Mouse (Mus musculus) liver, embryonic 14.5 days (tissue): Measurements from ENCODE around the gene Heatr4. TPM values are rescaled to one million over a fixed set of nuclear protein-coding genes. Genes with fewer than 3 reads are reported as not detected.

ENCODE experiments used
- ATAC-seq: fragments of 200-750 bp; cut with Nextera tagmentation; 2 replicates; pipeline ENCODE4 v1.8.0; 2017; ENCODE audit warnings: moderate number of reproducible peaks, mild to moderate bottlenecking, moderate library complexity; ENCODE audit not compliant: insufficient read depth
- DNase-seq, 3 experiments: peaks; one replicate each; pipeline ENCODE4 v3.0.0-alpha.2; 2012 to 2013; ENCODE audit warnings: low read depth in 3 of 3, low spot score in 3 of 3
- H3K27ac ChIP-seq: fragments of 300-500 bp; sonication (generic); 2 replicates; pipeline ENCODE4 v1.5.1; 2014; ENCODE audit warnings: moderate library complexity, mild to moderate bottlenecking, control low read depth, inconsistent platforms
- H3K27me3 ChIP-seq: fragments of 300-500 bp; sonication (generic); 2 replicates; pipeline ENCODE4 v1.6.1; 2014; ENCODE audit warnings: mild to moderate bottlenecking, low read length, moderate library complexity; ENCODE audit not compliant: control insufficient read depth, insufficient read depth
- H3K36me3 ChIP-seq: fragments of 300-500 bp; sonication (generic); replicated peaks from 2 replicates; pipeline ENCODE4 v1.6.1; 2014; ENCODE audit warnings: low read depth; ENCODE audit not compliant: control insufficient read depth, insufficient read depth
- H3K4me1 ChIP-seq, 2 experiments: fragments of 200-500 bp in 1 of 2; fragments of 300-500 bp in 1 of 2; sonication (generic) in 1 of 2; replicated peaks; 2 replicates each; pipeline ENCODE4 v1.6.1; 2012 to 2014; ENCODE audit warnings: antibody characterized with exemption in 1 of 2, inconsistent platforms in 1 of 2, low read length in 1 of 2; ENCODE audit not compliant: control insufficient read depth in 2 of 2, insufficient read depth in 2 of 2
- H3K4me2 ChIP-seq: fragments of 300-500 bp; sonication (generic); 2 replicates; pipeline ENCODE4 v1.6.1; 2014; ENCODE audit warnings: low read depth, mild to moderate bottlenecking, control low read depth, moderate library complexity
- H3K4me3 ChIP-seq, 2 experiments: fragments of 200-500 bp in 1 of 2; fragments of 300-500 bp in 1 of 2; sonication (generic) in 1 of 2; 2 replicates each; pipeline ENCODE4 v1.5.1; 2012 to 2014; ENCODE audit warnings: low read depth in 2 of 2, low read length in 2 of 2, mild to moderate bottlenecking in 2 of 2, control low read depth in 1 of 2, inconsistent platforms in 1 of 2, moderate library complexity in 1 of 2; ENCODE audit not compliant: insufficient read depth in 1 of 2
- H3K9ac ChIP-seq: fragments of 300-500 bp; sonication (generic); replicated peaks from 2 replicates; pipeline ENCODE4 v1.6.1; 2014; ENCODE audit warnings: mild to moderate bottlenecking, control low read depth, moderate library complexity
- H3K9me3 ChIP-seq: fragments of 300-500 bp; sonication (generic); 2 replicates; pipeline ENCODE4 v1.6.1; 2016; ENCODE audit warnings: low read length, mixed read lengths; ENCODE audit not compliant: control insufficient read depth
- CTCF ChIP-seq: IDR thresholded peaks from 2 replicates; pipeline ENCODE4 v1.5.1; 2016; ENCODE audit warnings: antibody characterized with exemption, low read depth, control low read depth
- EP300 ChIP-seq: IDR thresholded peaks from 2 replicates; pipeline ENCODE4 v1.6.1; 2016; ENCODE audit warnings: antibody characterized with exemption, low read depth
- WGBS: fragments of 180-500 bp; shearing (Covaris S2); extraction: QIAGEN DNeasy Blood & Tissue Kit; methylation state at CpG from one replicate; pipeline ENCODE4 v1.1.7; 2014; ENCODE audit not compliant: insufficient replicate concordance; 5-methylcytosine and 5-hydroxymethylcytosine counted together
- polyA plus RNA-seq, 2 experiments: library from polyadenylated mRNA; depleted of rRNA in 1 of 2; stranded (reverse) in 1 of 2; unstranded in 1 of 2; fragments of >200 nt; fragmentation: Nextera tagmentation in 1 of 2; extraction: Ambion mirVana in 1 of 2; gene quantifications; 2 replicates each; pipeline versions ENCODE4 v1.2.1 to v1.2.3; 2012 to 2014

The Heatr4 gene
- polyA plus RNA-seq, 2 experiments = not detected

- peaks cover 13 to 39% of the 10 kb centered on the region in 2 experiments for H3K4me1 ChIP-seq
- H3K9me3 ChIP-seq = no peaks in the 10 kb centered on the region
- no peaks in the 10 kb centered on the region for H3K27me3 ChIP-seq
- 34% methylated on average over 32 of the region's 32 CpGs for WGBS
- H3K27ac ChIP-seq = no peak overlapping the region
- ATAC-seq (peak; percentile 11; the same call in 1 of the 2 replicates), DNase-seq (no peak)
- TF ChIP-seq CTCF = no peak
- TF ChIP-seq EP300 = no peak
- H3K4me2 ChIP-seq = peak overlapping the region; percentile 80
- H3K4me3 ChIP-seq = peak overlapping the region; percentile 65 to 68
- H3K36me3 ChIP-seq = no peaks in the 10 kb centered on the region
- peak overlapping the region; percentile 70 for H3K9ac ChIP-seq
Observed at GRCm38 (mm10) chr12:83951711-83952575, 32.7 kb downstream of the Heatr4 start.

- H3K27ac ChIP-seq = no peak overlapping the region; the same call in 1 of the 2 replicates
- H3K9me3 ChIP-seq = no peaks in the 10 kb centered on the region
- TF ChIP-seq EP300 = no peak
- TF ChIP-seq CTCF = no peak
- H3K4me3 ChIP-seq = peak overlapping the region; percentile 65 to 68
- peak overlapping the region; percentile 80 for H3K4me2 ChIP-seq
- H3K36me3 ChIP-seq = no peaks in the 10 kb centered on the region
- peak overlapping the region; percentile 70 for H3K9ac ChIP-seq
- ATAC-seq (peak; percentile 65), DNase-seq (no peak)
- no peaks in the 10 kb centered on the region for H3K27me3 ChIP-seq
- H3K4me1 ChIP-seq = peaks cover 13 to 41% of the 10 kb centered on the region in 2 experiments
- WGBS = under 1% methylated on average over 116 of the region's 116 CpGs
Observed at GRCm38 (mm10) chr12:83950840-83951701, 33.6 kb downstream of the Heatr4 start.

- Histone ChIP-seq H3K27ac (no peak within 1 kb of the TSS; the same call in none of the 2 replicates), H3K9me3 (no peaks in the 10 kb centered on the region), H3K9ac (peak within 1 kb of the TSS; percentile 70), H3K36me3 (no peaks in the 10 kb centered on the region), H3K4me1 (peaks cover 13 to 41% of the 10 kb centered on the region in 2 experiments), H3K4me3 (peak within 1 kb of the TSS; percentile 65 to 68), H3K4me2 (peak within 1 kb of the TSS; percentile 80), H3K27me3 (no peaks in the 10 kb centered on the region)
- DNase-seq (peak; percentile 64 to 71 (median 70)), ATAC-seq (peak; percentile 84)
- under 1% methylated on average over 37 of the region's 37 CpGs for WGBS
- TF ChIP-seq CTCF (no peak), EP300 (no peak)
Observed at GRCm38 (mm10) chr12:83950493-83950839, 34.2 kb downstream of the Heatr4 start, which contains the start of gene Riox1. Riox1 (plus strand) TSS chr12:83950608.

GRCm38 (mm10) chr12:83949776-83950492, 34.7 kb downstream of the Heatr4 start:
- no peaks in the 10 kb centered on the region for H3K36me3 ChIP-seq
- H3K4me1 ChIP-seq = peaks cover 13 to 41% of the 10 kb centered on the region in 2 experiments
- H3K4me3 ChIP-seq = peak overlapping the region; percentile 65 to 68
- ATAC-seq (no peak), DNase-seq (no peak)
- no peaks in the 10 kb centered on the region for H3K27me3 ChIP-seq
- H3K4me2 ChIP-seq = peak overlapping the region; percentile 80
- peak overlapping the region; percentile 70 for H3K9ac ChIP-seq
- TF ChIP-seq EP300 (no peak), CTCF (no peak)
- H3K9me3 ChIP-seq = no peaks in the 10 kb centered on the region
- no peak overlapping the region; the same call in none of the 2 replicates for H3K27ac ChIP-seq
- WGBS = 16% methylated on average over 11 of the region's 11 CpGs
